Comparison of ENCODE assay signal across 8 mouse cellular contexts in the genomic region with DNA sequence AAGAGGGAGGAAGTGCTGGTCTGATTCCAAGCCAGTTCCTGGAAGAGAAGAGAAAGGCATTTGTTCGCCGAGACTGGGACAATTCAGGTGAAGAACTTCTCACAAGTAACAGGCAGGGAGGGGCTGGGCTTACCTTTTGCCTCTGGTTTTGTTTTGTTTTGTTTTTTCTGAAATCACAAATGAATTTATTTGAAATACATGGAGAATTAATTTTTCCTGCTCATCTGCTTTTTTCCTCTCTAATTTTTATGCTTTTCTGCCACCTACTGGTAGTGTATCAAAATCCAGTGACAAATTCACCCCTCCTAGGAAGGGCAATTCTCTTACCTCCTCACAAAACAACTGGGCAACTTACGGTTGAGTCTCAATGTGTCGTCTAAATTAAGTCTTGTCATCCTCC.
DNase-seq lines count a peak whose midpoint lies in the region; ATAC-seq and TF ChIP-seq lines count a peak whose summit lies in the region.
"Had no signal": no experiment of that assay in that cellular context is flagged by ENCODE, and none has a peak within 500 bp of the region (broad histone marks: within the 10 kb centered on the region; RNA-seq: fewer than 3 reads in every experiment).

No protein-coding gene starts in this region.

- H3K4me1 ChIP-seq in heart, adult 2 months (ENCODE audit: control insufficient read depth, insufficient read depth, low read length), result no peaks in the 10 kb centered on the region
- no peaks in the 10 kb centered on the region for H3K4me1 ChIP-seq in heart, embryonic 10.5 days
- no peaks in the 10 kb centered on the region for H3K4me1 ChIP-seq in liver, embryonic 14.5 days (replicated peaks; ENCODE audit: control insufficient read depth in 2 of 2, insufficient read depth in 2 of 2, low read length in 1 of 2)
- H3K4me1 ChIP-seq in liver, embryonic 12.5 days, result no peaks in the 10 kb centered on the region
- H3K4me1 ChIP-seq in MEL (ENCODE audit: control insufficient read depth in 1 of 2, insufficient read depth in 2 of 2, low read length in 2 of 2), result no peaks in the 10 kb centered on the region

- no peaks in the 10 kb centered on the region for H3K36me3 ChIP-seq in heart, adult 2 months (ENCODE audit: control insufficient read depth, insufficient read depth, low read length)
- peaks cover 20% of the 10 kb centered on the region; the same call in 1 of the 2 replicates for H3K36me3 ChIP-seq in heart, embryonic 10.5 days
- no peaks in the 10 kb centered on the region; the same call in 1 of the 2 replicates for H3K36me3 ChIP-seq in liver, embryonic 14.5 days (replicated peaks; ENCODE audit: control insufficient read depth, insufficient read depth, low read depth)
- peaks cover 34% of the 10 kb centered on the region for H3K36me3 ChIP-seq in liver, embryonic 12.5 days
- H3K36me3 ChIP-seq in MEL (ENCODE audit: control insufficient read depth in 1 of 2, insufficient read depth in 2 of 2, low read length in 2 of 2), result peaks cover 0 to 5% of the 10 kb centered on the region in 2 experiments; a peak in 2 of 4 replicates

- TF ChIP-seq EP300 in heart, adult 2 months (IDR thresholded peaks at IDR 0.05; ENCODE audit: insufficient read depth, low read depth, low read length), result no peak
- TF ChIP-seq EP300 in liver, embryonic 14.5 days (IDR thresholded peaks at IDR 0.05; ENCODE audit: low read depth), result no peak
- no peak for TF ChIP-seq EP300 in MEL (IDR thresholded peaks at IDR 0.05; ENCODE audit: low read depth in 1 of 2, low read length in 2 of 2)

- no peak overlapping the region for H3K9ac ChIP-seq in heart, adult 2 months (ENCODE audit: low read depth, low read length)
- no peak overlapping the region for H3K9ac ChIP-seq in liver, embryonic 14.5 days (replicated peaks)
- no peak overlapping the region for H3K9ac ChIP-seq in liver, embryonic 12.5 days
- no peak overlapping the region for H3K9ac ChIP-seq in MEL (ENCODE audit: control insufficient read depth, low read depth, low read length, poor library complexity, severe bottlenecking)

- no peak for TF ChIP-seq POLR2A in heart, adult 2 months (IDR thresholded peaks at IDR 0.05; ENCODE audit: insufficient read depth, low read depth, low read length)
- no peak for TF ChIP-seq POLR2A in MEL (IDR thresholded peaks at IDR 0.05; ENCODE audit: control insufficient read depth in 1 of 2, insufficient read depth in 1 of 2, low read depth in 1 of 2, low read length in 2 of 2, poor library complexity in 1 of 2)

- TF ChIP-seq CTCF in heart, adult 2 months (IDR thresholded peaks at IDR 0.05), result peak; percentile 75
- peak; percentile 29; the same call in 1 of the 2 replicates for TF ChIP-seq CTCF in liver, embryonic 14.5 days (IDR thresholded peaks at IDR 0.05; ENCODE audit: low read depth)
- TF ChIP-seq CTCF in MEL (IDR thresholded peaks at IDR 0.05 in 2 of 3, conservative IDR thresholded peaks at IDR 0.05 in 1 of 3; ENCODE audit: control insufficient read depth in 1 of 3, insufficient read depth in 1 of 3, low read depth in 2 of 3, low read length in 3 of 3, poor library complexity in 1 of 3, severe bottlenecking in 1 of 3), result peak in 2 of 3 experiments; percentile 16 to 56; a peak in 3 of 6 replicates

- no peaks in the 10 kb centered on the region for H3K27me3 ChIP-seq in heart, adult 2 months (ENCODE audit: control insufficient read depth, insufficient read depth, low read length)
- no peaks in the 10 kb centered on the region for H3K27me3 ChIP-seq in heart, embryonic 10.5 days (ENCODE audit: insufficient read depth, poor library complexity, severe bottlenecking)
- H3K27me3 ChIP-seq in liver, embryonic 14.5 days (ENCODE audit: control insufficient read depth, insufficient read depth, low read length), result no peaks in the 10 kb centered on the region
- H3K27me3 ChIP-seq in liver, embryonic 12.5 days (replicated peaks), result no peaks in the 10 kb centered on the region
- no peaks in the 10 kb centered on the region for H3K27me3 ChIP-seq in MEL (ENCODE audit: control insufficient read depth in 1 of 2, insufficient read depth in 2 of 2, low read length in 2 of 2)
- H3K27me3 ChIP-seq: megakaryocyte, embryonic 14.5 days had no signal

- no peak overlapping the region for H3K4me3 ChIP-seq in heart, adult 2 months
- no peak overlapping the region for H3K4me3 ChIP-seq in heart, embryonic 10.5 days
- H3K4me3 ChIP-seq in liver, embryonic 14.5 days (ENCODE audit: insufficient read depth in 1 of 2, low read depth in 2 of 2, low read length in 2 of 2), result no peak overlapping the region
- no peak overlapping the region for H3K4me3 ChIP-seq in liver, embryonic 12.5 days
- no peak overlapping the region for H3K4me3 ChIP-seq in MEL (ENCODE audit: control insufficient read depth in 1 of 2, insufficient read depth in 1 of 2, low read depth in 2 of 2, low read length in 2 of 2)
- H3K4me3 ChIP-seq: megakaryocyte, embryonic 14.5 days had no signal

- no peak for ATAC-seq in liver, embryonic 14.5 days (ENCODE audit: insufficient read depth)
- ATAC-seq in liver, embryonic 12.5 days, result no peak

- H3K4me2 ChIP-seq in liver, embryonic 14.5 days (ENCODE audit: low read depth), result no peak overlapping the region
- H3K4me2 ChIP-seq in liver, embryonic 12.5 days, result no peak overlapping the region

- no peaks in the 10 kb centered on the region for H3K79me2 ChIP-seq in heart, adult 2 months (replicated peaks; ENCODE audit: control insufficient read depth, insufficient read depth, low read length)
- H3K79me2 ChIP-seq in MEL (ENCODE audit: control insufficient read depth, insufficient read depth, low read length, poor library complexity), result no peaks in the 10 kb centered on the region

- WGBS in heart, adult 2 months, result 43% methylated on average over 4 of the region's 4 CpGs
- 70% methylated on average over 4 of the region's 4 CpGs for WGBS in heart, embryonic 10.5 days
- 64% methylated on average over 4 of the region's 4 CpGs for WGBS in liver, embryonic 14.5 days (ENCODE audit: insufficient replicate concordance)
- 75% methylated on average over 4 of the region's 4 CpGs for WGBS in liver, embryonic 12.5 days (ENCODE audit: insufficient replicate concordance)

- intact Hi-C loops in heart, adult 2 months (cut with DNase I), result loop anchor here (1.0 to 2.0 kb wide), 2 partner anchors 68 to 249 kb away; no protein-coding TSS in a partner anchor

- TF ChIP-seq RAD21 in MEL (IDR thresholded peaks at IDR 0.05; ENCODE audit: low read depth, low read length), result peak; percentile 58

- no peak overlapping the region for H3K27ac ChIP-seq in heart, adult 2 months
- H3K27ac ChIP-seq in heart, embryonic 10.5 days, result no peak overlapping the region
- no peak overlapping the region for H3K27ac ChIP-seq in liver, embryonic 14.5 days
- no peak overlapping the region for H3K27ac ChIP-seq in liver, embryonic 12.5 days
- H3K27ac ChIP-seq in MEL (ENCODE audit: control insufficient read depth, low read depth, low read length), result no peak overlapping the region

- peak; percentile 4 to 22 for DNase-seq in heart, adult 2 months
- DNase-seq in heart, embryonic 10.5 days (ENCODE audit: low spot score), result no peak
- DNase-seq in liver, embryonic 14.5 days (ENCODE audit: low read depth in 3 of 3, low spot score in 3 of 3), result no peak
- DNase-seq in MEL (ENCODE audit: low read depth, low spot score), result peak; percentile 24
- peak; percentile 21 for DNase-seq in kidney, postnatal 10 days
- no peak for DNase-seq in urinary bladder, adult 18-20 months (ENCODE audit: low spot score in 2 of 2)

- no peaks in the 10 kb centered on the region for H3K9me3 ChIP-seq in heart, embryonic 10.5 days
- no peaks in the 10 kb centered on the region for H3K9me3 ChIP-seq in liver, embryonic 14.5 days (ENCODE audit: control insufficient read depth, low read length)
- H3K9me3 ChIP-seq in liver, embryonic 12.5 days (replicated peaks), result no peaks in the 10 kb centered on the region
- H3K9me3 ChIP-seq in MEL (replicated peaks; ENCODE audit: insufficient read depth, low read length), result no peaks in the 10 kb centered on the region
- H3K9me3 ChIP-seq: megakaryocyte, embryonic 14.5 days had no signal

TF ChIP-seq in MEL, 35 proteins besides CTCF, POLR2A, EP300 and RAD21:
- TF ChIP-seq SMC3 (IDR thresholded peaks at IDR 0.05; ENCODE audit: low read depth, low read length) (peak; percentile 45), SIN3A (IDR thresholded peaks at IDR 0.05; ENCODE audit: low read length) (no peak)

Comparison
In these comparisons a context has a peak if more than half of its experiments do, and no peak if none do; other contexts are left out.
1. DNase-seq: peak in heart, adult 2 months (2 of 2), MEL (single experiment) and kidney, postnatal 10 days (single experiment); none in heart, embryonic 10.5 days (single experiment), liver, embryonic 14.5 days (0 of 3) and urinary bladder, adult 18-20 months (0 of 2).
2. Peak in every context shown above with its lines, with median percentiles within 50 percentile points of each other: CTCF ChIP-seq.